Mouse (Mus musculus) kidney, postnatal 0 days (tissue): ENCODE results near the gene Tigd3. TPM values are rescaled to one million over a fixed set of nuclear protein-coding genes. Genes with fewer than 3 reads are reported as not detected.

Experiments
- ATAC-seq: fragments of 200-750 bp; cut with Nextera tagmentation; replicated peaks from 2 replicates; pipeline ENCODE4 v1.8.0; 2017; ENCODE audit warnings: low read depth, moderate number of reproducible peaks, moderate TSS enrichment, moderate library complexity; ENCODE audit not compliant: low FRiP score
- DNase-seq: peaks from one replicate; pipeline ENCODE4 v3.0.0-alpha.2; 2016; ENCODE audit warnings: low spot score
- H3K27ac ChIP-seq: fragments of 300-500 bp; sonication (generic); 2 replicates; pipeline ENCODE4 v1.5.1; 2014; ENCODE audit warnings: mild to moderate bottlenecking
- H3K27me3 ChIP-seq: fragments of 300-500 bp; sonication (generic); 2 replicates; pipeline ENCODE4 v1.6.1; 2014; ENCODE audit warnings: low read length, mixed read lengths; ENCODE audit not compliant: insufficient read depth
- H3K36me3 ChIP-seq: fragments of 300-500 bp; sonication (generic); 2 replicates; pipeline ENCODE4 v1.6.1; 2014; ENCODE audit warnings: low read length, mixed read lengths; ENCODE audit not compliant: insufficient read depth
- H3K4me1 ChIP-seq: fragments of 300-500 bp; sonication (generic); replicated peaks from 2 replicates; pipeline ENCODE4 v1.6.1; 2014; ENCODE audit warnings: antibody characterized with exemption, low read length, mixed read lengths; ENCODE audit not compliant: insufficient read depth
- H3K4me2 ChIP-seq: fragments of 300-500 bp; sonication (generic); 2 replicates; pipeline ENCODE4 v1.6.1; 2014; ENCODE audit warnings: mild to moderate bottlenecking, low read length, moderate library complexity, mixed read lengths
- H3K4me3 ChIP-seq: fragments of 300-500 bp; sonication (generic); replicated peaks from 2 replicates; pipeline ENCODE4 v1.5.1; 2014; ENCODE audit warnings: low read depth, low read length
- H3K9ac ChIP-seq: fragments of 300-500 bp; sonication (generic); 2 replicates; pipeline ENCODE4 v1.6.1; 2014; ENCODE audit warnings: low read depth, low read length
- H3K9me3 ChIP-seq: fragments of 300-500 bp; sonication (generic); replicated peaks from 2 replicates; pipeline ENCODE4 v1.6.1; 2016; ENCODE audit warnings: low read length, inconsistent platforms, mixed read lengths
- CTCF ChIP-seq: IDR thresholded peaks from 2 replicates; pipeline ENCODE4 v1.5.1; 2016; ENCODE audit warnings: antibody characterized with exemption, low read depth, mild to moderate bottlenecking, moderate library complexity
- WGBS: fragments of 180-500 bp; shearing (Covaris S2); extraction: QIAGEN DNeasy Blood & Tissue Kit; methylation state at CpG from one replicate; pipeline ENCODE4 v1.1.7; 2014; 5-methylcytosine and 5-hydroxymethylcytosine counted together
- polyA plus RNA-seq: library from polyadenylated mRNA; unstranded; fragments of >200 nt; fragmentation: Nextera tagmentation; extraction: Ambion mirVana; gene quantifications from 2 replicates; pipeline ENCODE4 v1.2.1, GENCODE M21; 2015

The Tigd3 gene
- polyA plus RNA-seq, 1 experiment from 2014 or later: 2.9 TPM

GRCm38 (mm10) chr19:5912103-5913006 is 18.4 kb upstream of the Tigd3 start:
- no peaks in the 10 kb centered on the region for H3K27me3 ChIP-seq
- H3K36me3 ChIP-seq: peaks cover 10% of the 10 kb centered on the region
- peak; percentile 100 for DNase-seq
- peak overlapping the region; percentile 80 for H3K4me2 ChIP-seq
- peak overlapping the region; percentile 81 for H3K27ac ChIP-seq
- H3K4me1 ChIP-seq: peaks cover 17% of the 10 kb centered on the region; the same call in 1 of the 2 replicates
- H3K9ac ChIP-seq: peak overlapping the region; percentile 95
- TF ChIP-seq CTCF: peak; percentile 50; the same call in 1 of the 2 replicates
- H3K9me3 ChIP-seq: no peaks in the 10 kb centered on the region
- peak overlapping the region; percentile 76 for H3K4me3 ChIP-seq
- peak; percentile 95 for ATAC-seq
- under 1% methylated on average over 59 of the region's 59 CpGs for WGBS

GRCm38 (mm10) chr19:5911430-5912102 is 17.6 kb upstream of the Tigd3 start:
- Histone ChIP-seq H3K36me3 (peaks cover 12% of the 10 kb centered on the region; the same call in 1 of the 2 replicates), H3K4me3 (peak overlapping the region; percentile 76), H3K27me3 (no peaks in the 10 kb centered on the region), H3K4me2 (peak overlapping the region; percentile 80), H3K4me1 (peaks cover 17% of the 10 kb centered on the region; the same call in 1 of the 2 replicates), H3K9me3 (no peaks in the 10 kb centered on the region), H3K27ac (peak overlapping the region; percentile 81), H3K9ac (peak overlapping the region; percentile 95)
- TF ChIP-seq CTCF: no peak
- ATAC-seq (no peak), DNase-seq (no peak)
- 2% methylated on average over 14 of the region's 14 CpGs for WGBS

- TF ChIP-seq CTCF: peak; percentile 20; the same call in 1 of the 2 replicates
- H3K4me2 ChIP-seq: peak overlapping the region; percentile 80
- H3K27me3 ChIP-seq: no peaks in the 10 kb centered on the region
- H3K27ac ChIP-seq: peak overlapping the region; percentile 55; the same call in 1 of the 2 replicates
- 39% methylated on average over 6 of the region's 6 CpGs for WGBS
- H3K9ac ChIP-seq: peak overlapping the region; percentile 95; the same call in 1 of the 2 replicates
- peak overlapping the region; percentile 2; the same call in 1 of the 2 replicates for H3K4me3 ChIP-seq
- peaks cover 23% of the 10 kb centered on the region for H3K36me3 ChIP-seq
- H3K9me3 ChIP-seq: no peaks in the 10 kb centered on the region
- no peak for ATAC-seq
- DNase-seq: no peak
- H3K4me1 ChIP-seq: peaks cover 17% of the 10 kb centered on the region; the same call in 1 of the 2 replicates
These were observed 16.3 kb upstream of the Tigd3 start for GRCm38 (mm10) chr19:5910221-5910620.

- H3K36me3 ChIP-seq: peaks cover 51% of the 10 kb centered on the region
These were observed 13.3 kb upstream of the Tigd3 start for GRCm38 (mm10) chr19:5907275-5907674.

GRCm38 (mm10) chr19:5893282-5894001 is 507 bp downstream of the Tigd3 start:
- peak overlapping the region; percentile 78 for H3K9ac ChIP-seq
- 0 out of 2 replicates have a peak, but pooled peaks cover 6% of the 10 kb centered on the region for H3K4me1 ChIP-seq
- no peaks in the 10 kb centered on the region for H3K9me3 ChIP-seq
- H3K4me3 ChIP-seq: peak overlapping the region; percentile 57
- H3K27me3 ChIP-seq: no peaks in the 10 kb centered on the region
- no peak for TF ChIP-seq CTCF
- no peak for DNase-seq
- ATAC-seq: no peak; the same call in 1 of the 2 replicates
- peak overlapping the region; percentile 47 for H3K27ac ChIP-seq
- WGBS: 8% methylated on average over 25 of the region's 31 CpGs
- H3K4me2 ChIP-seq: peak overlapping the region; percentile 91
- peaks cover 7% of the 10 kb centered on the region; the same call in 1 of the 2 replicates for H3K36me3 ChIP-seq

More at GRCm38 (mm10) chr19:5907275-5907674, 13.3 kb upstream of the Tigd3 start:
- Histone ChIP-seq H3K27me3 (no peaks in the 10 kb centered on the region), H3K4me3 (no peak overlapping the region), H3K4me1 (peaks cover 17% of the 10 kb centered on the region; the same call in 1 of the 2 replicates), H3K4me2 (no peak overlapping the region), H3K9me3 (no peaks in the 10 kb centered on the region), H3K27ac (no peak overlapping the region), H3K9ac (no peak overlapping the region)
- 87% methylated on average over 3 of the region's 3 CpGs for WGBS
- no peak for ATAC-seq
- no peak for DNase-seq
- TF ChIP-seq CTCF: no peak
